Mouse (Mus musculus): ENCODE results near the gene Lrrc73. TPM values are rescaled to one million over a fixed set of nuclear protein-coding genes. Genes with fewer than 3 reads are reported as not detected.

Lrrc73 gene
- total and polyA plus RNA-seq, 3 experiments, result 0.27 to 1.5 (median 0.38) TPM

DNA sequence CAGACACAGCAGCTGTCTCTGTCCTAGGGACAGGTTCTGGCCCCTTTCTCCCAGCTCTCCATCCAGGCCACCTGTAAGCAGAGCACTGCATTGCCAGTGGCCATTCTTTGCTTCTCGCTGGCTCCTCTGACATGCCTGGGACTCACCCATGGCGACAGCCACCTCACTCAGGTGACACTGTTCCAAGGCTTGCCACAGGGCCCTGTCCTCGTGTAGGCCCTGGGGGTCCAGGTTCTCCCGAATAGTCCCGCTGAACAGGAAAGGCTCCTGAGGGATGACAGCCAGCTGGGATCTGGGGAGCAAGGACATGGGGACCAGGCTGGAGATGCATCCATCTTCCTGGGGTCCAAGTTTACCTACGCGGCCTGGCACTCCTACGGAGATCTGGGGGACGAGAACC lies 50.9 kb downstream of the Lrrc73 start:
- no peaks in the 10 kb centered on the region for H3K9me3 ChIP-seq (replicated peaks)
- H3K36me3 ChIP-seq (replicated peaks), result peaks cover 71% of the 10 kb centered on the region
- peaks cover 7% of the 10 kb centered on the region; the same call in 1 of the 2 replicates for H3K27me3 ChIP-seq (ENCODE audit: insufficient read depth, low read length)
- no peak for DNase-seq (ENCODE audit: low spot score)
- H3K4me1 ChIP-seq (ENCODE audit: insufficient read depth, low read depth, low read length), result 0 out of 2 replicates have a peak, but pooled peaks cover 2% of the 10 kb centered on the region
- H3K4me3 ChIP-seq (ENCODE audit: low read depth, low read length), result no peak overlapping the region
- ATAC-seq (ENCODE audit: extremely low read depth, insufficient number of reproducible peaks, low FRiP score, poor library complexity, severe bottlenecking), result no peak
- TF ChIP-seq POLR2AphosphoS5 (IDR thresholded peaks at IDR 0.05; ENCODE audit: insufficient replicate concordance, low read depth, low read length), result no peak
- TF ChIP-seq GATA1 (IDR thresholded peaks at IDR 0.05; ENCODE audit: borderline replicate concordance, low read length), result no peak
- no peak for TF ChIP-seq CTCF (IDR thresholded peaks at IDR 0.05; ENCODE audit: low read depth, low read length)

Other genes with a start within 250 kb of the Lrrc73 start
- gene Vegfa, start 221.2 kb upstream of the Lrrc73 start, total RNA-seq (2014; fragmentation: Nextera tagmentation), result 106 and 145 TPM in 2 replicates
- 94.1 and 120 TPM in 2 replicates for gene Vegfa, start 221.2 kb upstream of the Lrrc73 start, total RNA-seq (2017)
- 51.6 and 56.0 TPM in 2 replicates for gene Vegfa, start 221.2 kb upstream of the Lrrc73 start, polyA plus RNA-seq (2012)
- gene Mrps18a, start 142.5 kb upstream of the Lrrc73 start, total RNA-seq (2014; fragmentation: Nextera tagmentation), result 66.4 and 87.7 TPM in 2 replicates
- gene Mrps18a, start 142.5 kb upstream of the Lrrc73 start, total RNA-seq (2017), result 55.3 and 71.3 TPM in 2 replicates
- 88.7 and 110 TPM in 2 replicates for gene Mrps18a, start 142.5 kb upstream of the Lrrc73 start, polyA plus RNA-seq (2012)
- gene Rsph9, start 109.3 kb upstream of the Lrrc73 start, total RNA-seq (2014; fragmentation: Nextera tagmentation), result not detected in 2 replicates
- gene Rsph9, start 109.3 kb upstream of the Lrrc73 start, total RNA-seq (2017), result 0.12 TPM in 1 of 2 replicates, not detected in the other
- gene Rsph9, start 109.3 kb upstream of the Lrrc73 start, polyA plus RNA-seq (2012), result not detected in 2 replicates
- gene Mad2l1bp, start 100.0 kb upstream of the Lrrc73 start, total RNA-seq (2014; fragmentation: Nextera tagmentation), result 21.7 and 27.4 TPM in 2 replicates
- gene Mad2l1bp, start 100.0 kb upstream of the Lrrc73 start, total RNA-seq (2017), result 12.7 and 14.0 TPM in 2 replicates
- 7.8 and 12.8 TPM in 2 replicates for gene Mad2l1bp, start 100.0 kb upstream of the Lrrc73 start, polyA plus RNA-seq (2012)
- gene Gtpbp2, start 92.5 kb upstream of the Lrrc73 start, total RNA-seq (2014; fragmentation: Nextera tagmentation), result 41.7 and 182 TPM in 2 replicates
- gene Gtpbp2, start 92.5 kb upstream of the Lrrc73 start, total RNA-seq (2017), result 30.3 and 31.8 TPM in 2 replicates
- 55.0 and 61.1 TPM in 2 replicates for gene Gtpbp2, start 92.5 kb upstream of the Lrrc73 start, polyA plus RNA-seq (2012)
- 24.8 and 25.7 TPM in 2 replicates for gene Polh, start 50.9 kb upstream of the Lrrc73 start, total RNA-seq (2014; fragmentation: Nextera tagmentation)
- gene Polh, start 50.9 kb upstream of the Lrrc73 start, total RNA-seq (2017), result 33.3 and 34.6 TPM in 2 replicates
- gene Polh, start 50.9 kb upstream of the Lrrc73 start, polyA plus RNA-seq (2012), result 2.2 and 2.8 TPM in 2 replicates
- gene Xpo5, start 50.7 kb upstream of the Lrrc73 start, total RNA-seq (2014; fragmentation: Nextera tagmentation), result 65.6 and 77.6 TPM in 2 replicates
- 50.9 and 55.3 TPM in 2 replicates for gene Xpo5, start 50.7 kb upstream of the Lrrc73 start, total RNA-seq (2017)
- gene Xpo5, start 50.7 kb upstream of the Lrrc73 start, polyA plus RNA-seq (2012), result 14.1 and 24.8 TPM in 2 replicates
- 56.4 and 76.2 TPM in 2 replicates for gene Polr1c, start 5.5 kb upstream of the Lrrc73 start, total RNA-seq (2014; fragmentation: Nextera tagmentation)
- 64.1 and 71.0 TPM in 2 replicates for gene Polr1c, start 5.5 kb upstream of the Lrrc73 start, total RNA-seq (2017)
- gene Polr1c, start 5.5 kb upstream of the Lrrc73 start, polyA plus RNA-seq (2012), result 17.7 and 26.6 TPM in 2 replicates
- gene Yipf3, start 5.5 kb upstream of the Lrrc73 start, total RNA-seq (2014; fragmentation: Nextera tagmentation), result 31.3 and 32.5 TPM in 2 replicates
- gene Yipf3, start 5.5 kb upstream of the Lrrc73 start, total RNA-seq (2017), result 28.1 and 40.0 TPM in 2 replicates
- gene Yipf3, start 5.5 kb upstream of the Lrrc73 start, polyA plus RNA-seq (2012), result 72.2 and 72.4 TPM in 2 replicates
- 35.3 and 48.1 TPM in 2 replicates for gene Tjap1, start 29.5 kb downstream of the Lrrc73 start, total RNA-seq (2014; fragmentation: Nextera tagmentation)
- 12.9 and 13.0 TPM in 2 replicates for gene Tjap1, start 29.5 kb downstream of the Lrrc73 start, total RNA-seq (2017)
- gene Tjap1, start 29.5 kb downstream of the Lrrc73 start, polyA plus RNA-seq (2012), result 110 and 121 TPM in 2 replicates
- not detected in 2 replicates for gene Dlk2, start 43.9 kb downstream of the Lrrc73 start, total RNA-seq (2014; fragmentation: Nextera tagmentation)
- gene Dlk2, start 43.9 kb downstream of the Lrrc73 start, total RNA-seq (2017), result 0.22 TPM in 1 of 2 replicates, not detected in the other
- gene Dlk2, start 43.9 kb downstream of the Lrrc73 start, polyA plus RNA-seq (2012), result not detected in 2 replicates
- gene Abcc10, start 74.8 kb downstream of the Lrrc73 start, total RNA-seq (2014; fragmentation: Nextera tagmentation), result 8.6 and 9.4 TPM in 2 replicates
- gene Abcc10, start 74.8 kb downstream of the Lrrc73 start, total RNA-seq (2017), result 3.1 and 3.8 TPM in 2 replicates
- gene Abcc10, start 74.8 kb downstream of the Lrrc73 start, polyA plus RNA-seq (2012), result 11.6 and 11.7 TPM in 2 replicates
- 45.3 and 46.6 TPM in 2 replicates for gene Zfp318, start 130.2 kb downstream of the Lrrc73 start, total RNA-seq (2014; fragmentation: Nextera tagmentation)
- gene Zfp318, start 130.2 kb downstream of the Lrrc73 start, total RNA-seq (2017), result 25.2 and 27.5 TPM in 2 replicates
- 3.5 and 4.1 TPM in 2 replicates for gene Zfp318, start 130.2 kb downstream of the Lrrc73 start, polyA plus RNA-seq (2012)
- not detected in 2 replicates for gene Crip3, start 175.4 kb downstream of the Lrrc73 start, total RNA-seq (2014; fragmentation: Nextera tagmentation)
- gene Crip3, start 175.4 kb downstream of the Lrrc73 start, total RNA-seq (2017), result 0.12 TPM in 1 of 2 replicates, not detected in the other
- not detected in 2 replicates for gene Crip3, start 175.4 kb downstream of the Lrrc73 start, polyA plus RNA-seq (2012)
- not detected in 2 replicates for gene Slc22a7, start 184.9 kb downstream of the Lrrc73 start, total RNA-seq (2014; fragmentation: Nextera tagmentation)
- not detected in 2 replicates for gene Slc22a7, start 184.9 kb downstream of the Lrrc73 start, total RNA-seq (2017)
- not detected in 2 replicates for gene Slc22a7, start 184.9 kb downstream of the Lrrc73 start, polyA plus RNA-seq (2012)
- not detected in 2 replicates for gene Ttbk1, start 234.1 kb downstream of the Lrrc73 start, total RNA-seq (2014; fragmentation: Nextera tagmentation)
- 0.11 and 0.52 TPM in 2 replicates for gene Ttbk1, start 234.1 kb downstream of the Lrrc73 start, total RNA-seq (2017)
- gene Ttbk1, start 234.1 kb downstream of the Lrrc73 start, polyA plus RNA-seq (2012), result 0.01 TPM in 1 of 2 replicates, not detected in the other
- 26.0 and 29.8 TPM in 2 replicates for gene Dnph1, start 243.2 kb downstream of the Lrrc73 start, total RNA-seq (2014; fragmentation: Nextera tagmentation)
- gene Dnph1, start 243.2 kb downstream of the Lrrc73 start, total RNA-seq (2017), result 18.8 and 24.9 TPM in 2 replicates
- 36.9 and 38.1 TPM in 2 replicates for gene Dnph1, start 243.2 kb downstream of the Lrrc73 start, polyA plus RNA-seq (2012)

Measured in G1E (cell line).